Mouse (Mus musculus) c-Kit-positive CD71-positive TER-119-positive erythroid progenitor cells, embryonic 14.5 days (primary cell): Measurements from ENCODE around the gene Gm20388.

ENCODE experiments used
- DNase-seq: peaks from one replicate; pipeline ENCODE4 v3.0.0-alpha.2; 2013; ENCODE audit warnings: low spot score

Gm20388 gene

DNA sequence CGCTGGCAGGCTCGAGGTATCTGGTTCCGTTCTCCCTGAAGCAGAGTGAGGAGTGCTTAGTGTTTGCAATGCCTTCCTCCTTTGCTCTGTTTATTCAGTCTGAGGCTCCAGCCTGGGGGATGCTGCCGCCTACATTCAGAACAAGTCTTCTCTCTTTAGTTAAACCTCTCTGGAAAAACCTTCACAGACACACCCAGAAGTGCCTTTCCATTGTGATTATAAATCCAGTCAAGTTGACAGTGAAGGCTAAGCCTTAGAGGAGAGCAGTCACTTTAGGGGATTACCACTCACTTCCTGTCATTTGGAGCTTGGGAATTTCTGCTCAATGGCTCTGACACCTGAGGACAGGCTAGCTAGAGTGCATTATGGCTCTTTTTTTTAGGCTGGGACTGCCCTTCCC lies 3777.2 kb downstream of the Gm20388 start:
- DNase-seq: no peak

DNA sequence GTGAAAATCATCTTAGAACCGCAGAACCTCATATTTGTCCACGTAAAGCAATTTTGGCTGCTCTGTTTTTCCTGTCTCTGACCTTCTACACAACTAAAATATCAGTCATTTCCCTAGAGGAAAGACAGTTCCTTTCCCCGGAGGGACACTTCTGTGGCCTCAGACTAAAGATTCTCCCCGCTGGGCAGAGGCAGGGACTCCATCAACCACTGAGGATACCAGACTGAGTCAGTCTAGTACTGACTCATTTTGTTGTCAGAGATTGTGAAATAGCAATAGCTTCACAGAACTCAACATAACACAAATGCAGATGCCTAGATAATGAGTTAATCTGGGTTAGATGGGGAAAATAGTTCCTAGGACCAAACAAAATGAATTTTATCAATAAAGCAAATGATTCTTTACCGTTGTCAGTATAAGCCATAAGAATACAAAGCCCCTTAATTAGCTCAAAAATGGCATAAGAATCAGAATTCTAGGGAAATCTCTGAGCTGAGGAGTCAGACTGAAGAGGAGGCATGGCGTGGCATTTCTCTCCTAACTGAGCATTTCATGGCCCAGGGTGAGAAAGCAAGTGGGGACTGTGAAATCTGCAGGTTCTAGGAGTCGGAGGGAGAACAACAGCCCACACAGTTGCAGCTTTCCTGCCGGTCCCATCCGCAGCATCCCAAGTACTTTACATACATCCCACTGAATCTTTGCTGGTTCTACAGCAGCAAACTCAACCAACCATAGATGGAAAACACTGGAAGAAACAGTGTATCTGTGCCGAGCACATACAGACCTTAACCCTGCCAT lies 3781.7 kb downstream of the Gm20388 start:
- no peak for DNase-seq

DNA sequence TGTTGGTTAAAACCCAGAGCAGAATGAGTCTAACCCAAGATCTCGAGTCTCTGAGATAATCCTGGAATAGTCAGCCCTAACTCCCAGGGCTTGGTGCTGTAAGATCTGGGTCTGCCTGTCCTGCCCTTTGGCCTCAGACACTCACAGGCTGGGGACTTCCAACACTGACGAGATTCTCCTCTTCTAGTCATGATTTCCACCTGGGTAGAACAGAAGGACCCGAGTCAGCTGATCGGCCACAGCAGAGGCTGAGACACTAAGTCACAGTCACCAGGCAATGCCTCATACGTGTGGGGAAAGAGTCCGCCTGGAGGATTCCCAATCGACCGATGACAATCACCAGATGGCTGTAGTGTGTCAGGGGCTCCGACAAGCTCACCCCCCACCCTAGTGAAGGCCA lies 3785.5 kb downstream of the Gm20388 start:
- DNase-seq: no peak

DNA sequence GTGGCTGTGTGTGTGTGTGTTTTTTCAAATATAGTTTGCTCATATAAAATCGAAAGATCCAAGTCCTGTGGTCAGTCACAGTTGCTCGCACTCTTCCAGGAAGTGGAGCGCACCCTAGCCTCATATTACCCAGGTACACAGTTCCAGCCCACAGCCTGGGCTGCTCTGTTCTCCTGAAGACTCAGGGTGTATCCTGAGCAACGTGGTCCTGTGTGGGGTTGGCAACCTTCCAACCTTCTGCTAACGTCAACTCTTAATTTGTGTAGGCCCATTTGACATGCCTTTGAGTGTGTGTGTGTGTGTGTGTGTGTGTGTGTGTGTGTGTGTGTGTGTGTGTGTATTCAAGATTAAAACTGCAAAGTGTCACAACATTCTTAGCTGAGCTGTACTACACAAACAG lies 3786.7 kb downstream of the Gm20388 start:
- no peak for DNase-seq

DNA sequence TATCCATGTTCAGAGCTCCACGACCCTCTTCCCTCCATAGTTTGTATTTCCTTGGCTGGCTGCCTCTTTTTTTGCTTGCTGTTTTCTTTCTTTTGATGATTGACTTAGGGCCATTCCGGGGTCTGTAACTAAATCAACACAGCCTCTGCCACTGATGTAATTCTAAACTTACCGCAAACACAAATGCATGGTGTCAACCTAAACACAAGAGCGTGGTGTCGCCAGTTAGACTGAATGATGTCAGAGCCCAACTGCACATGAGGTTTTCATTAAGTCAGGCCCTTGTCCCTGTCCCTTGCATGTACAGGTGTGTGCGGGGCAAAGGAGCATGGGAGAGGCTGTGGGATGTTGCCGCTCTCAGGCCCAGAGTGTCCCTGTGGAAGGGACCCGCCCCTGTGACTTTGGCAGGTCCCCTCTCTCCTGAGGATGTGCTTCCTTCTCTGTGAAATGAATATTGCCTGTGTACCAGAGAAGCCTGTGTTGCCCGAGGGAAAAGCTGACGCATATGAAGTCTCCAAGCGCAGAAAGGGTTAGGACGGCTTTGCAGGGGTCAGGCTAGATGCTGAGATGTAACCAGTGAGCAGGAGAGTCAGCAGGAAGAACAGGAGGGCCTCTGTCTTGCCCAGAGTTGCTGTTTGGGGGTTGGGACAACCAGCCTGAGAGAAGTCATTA lies 3789.9 kb downstream of the Gm20388 start:
- no peak for DNase-seq

DNA sequence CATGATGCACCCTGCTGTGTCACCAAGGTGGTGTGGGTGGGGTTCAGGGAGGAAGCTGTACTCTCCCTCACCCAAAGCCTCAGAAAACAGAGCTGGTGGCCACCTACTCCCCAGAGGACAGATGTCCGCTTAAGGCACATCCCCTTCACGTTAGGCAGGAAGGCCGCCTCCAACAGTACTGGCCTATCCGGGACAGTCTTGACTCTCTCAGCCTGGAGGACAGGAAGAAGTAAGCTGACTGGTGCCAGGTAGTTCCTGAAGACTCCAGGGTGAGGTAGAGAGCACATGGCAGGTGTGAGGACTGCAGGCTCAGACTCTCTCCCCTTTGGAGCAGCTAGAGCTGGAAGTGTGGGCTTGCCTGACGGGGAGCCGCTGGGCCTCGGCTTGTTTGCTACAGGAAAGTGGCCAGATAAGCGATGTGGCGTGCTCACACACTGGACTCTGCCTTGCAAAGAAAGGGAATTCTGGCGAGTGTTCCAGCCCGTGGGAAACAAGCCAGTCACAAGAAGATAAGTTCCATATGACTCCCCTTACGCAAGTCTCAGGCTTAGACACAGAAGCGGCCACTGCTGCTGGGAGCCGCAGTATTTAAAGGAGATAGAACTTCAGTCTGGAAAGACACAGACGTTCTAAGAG lies 3791.4 kb downstream of the Gm20388 start:
- no peak for DNase-seq

DNA sequence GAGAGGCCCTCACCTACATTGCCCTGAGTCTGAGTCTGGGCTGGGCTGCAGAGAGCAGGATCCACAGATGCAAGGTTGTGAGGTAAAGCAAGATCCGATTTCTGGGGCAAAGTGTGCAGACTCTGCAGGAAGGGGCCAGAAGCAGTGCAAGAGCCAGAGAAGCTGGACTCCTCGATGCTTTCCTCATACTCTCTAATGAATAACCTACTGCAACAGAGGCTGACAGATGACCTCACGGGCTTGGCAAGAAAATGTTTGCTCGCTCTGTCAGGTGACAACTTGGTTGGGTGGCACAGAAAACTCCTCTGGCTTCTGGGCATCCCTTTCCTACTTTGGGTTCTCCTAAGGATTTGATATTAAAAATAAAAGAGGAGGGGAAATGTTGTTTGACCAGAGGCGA lies 3794.7 kb downstream of the Gm20388 start:
- no peak for DNase-seq

DNA sequence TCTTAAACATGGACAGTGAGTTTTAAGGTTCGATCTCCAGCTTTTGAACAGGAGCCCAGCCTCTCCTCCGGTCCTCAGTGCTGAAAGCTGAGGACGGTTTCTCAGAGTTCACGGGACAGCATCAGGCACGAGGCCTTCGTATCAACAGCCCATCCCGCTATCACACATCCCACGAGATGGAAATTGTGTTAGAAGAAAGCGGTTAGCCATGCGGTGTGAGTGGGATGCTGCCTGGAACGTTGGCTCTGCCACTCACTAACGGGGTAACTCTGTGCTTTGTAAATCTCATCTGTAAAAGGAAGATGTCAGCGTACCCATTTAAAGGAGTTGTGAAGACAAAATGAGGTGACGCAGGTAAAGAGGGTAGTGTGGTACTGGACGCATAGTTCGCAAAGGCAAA lies 3796.5 kb downstream of the Gm20388 start:
- DNase-seq: no peak

DNA sequence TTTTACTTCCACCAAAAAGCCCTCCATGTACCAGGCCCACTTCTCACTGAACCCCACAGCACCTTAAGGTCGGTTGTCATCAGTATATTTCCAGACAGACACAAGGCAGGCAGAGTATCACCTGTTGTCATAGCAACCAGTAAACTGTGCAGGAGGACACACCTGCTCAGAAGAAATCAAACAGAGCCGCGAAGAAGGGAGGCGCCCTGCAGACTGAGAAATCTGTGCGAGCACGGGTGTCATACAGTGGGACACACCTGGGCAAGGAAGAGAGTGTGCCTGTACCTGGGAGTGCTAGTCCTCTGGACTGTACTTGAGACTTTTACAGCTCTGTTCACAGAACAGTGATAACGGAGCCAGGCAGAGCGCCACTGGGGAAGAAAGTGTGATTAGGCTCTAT lies 3798.1 kb downstream of the Gm20388 start:
- DNase-seq: no peak

DNA sequence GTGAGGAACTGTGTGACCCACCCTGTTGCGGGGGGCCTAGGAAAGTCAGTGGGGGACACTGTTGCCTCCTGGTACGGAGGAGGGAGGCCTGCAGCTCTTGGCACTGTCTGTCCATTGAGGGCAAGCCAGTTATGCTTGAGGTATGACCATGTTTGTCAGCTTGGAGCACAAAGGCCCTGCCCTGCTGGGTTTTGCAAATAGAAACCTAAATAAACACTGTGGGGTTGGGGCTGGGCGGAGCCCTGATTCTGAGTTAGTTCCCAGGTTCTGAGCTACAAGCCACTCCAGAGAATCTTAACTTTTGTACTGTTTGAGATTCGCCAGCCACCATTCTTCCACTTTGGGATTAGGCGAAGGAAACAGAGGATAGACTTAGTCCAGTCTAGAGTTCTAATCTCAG lies 3799.7 kb downstream of the Gm20388 start:
- no peak for DNase-seq

DNA sequence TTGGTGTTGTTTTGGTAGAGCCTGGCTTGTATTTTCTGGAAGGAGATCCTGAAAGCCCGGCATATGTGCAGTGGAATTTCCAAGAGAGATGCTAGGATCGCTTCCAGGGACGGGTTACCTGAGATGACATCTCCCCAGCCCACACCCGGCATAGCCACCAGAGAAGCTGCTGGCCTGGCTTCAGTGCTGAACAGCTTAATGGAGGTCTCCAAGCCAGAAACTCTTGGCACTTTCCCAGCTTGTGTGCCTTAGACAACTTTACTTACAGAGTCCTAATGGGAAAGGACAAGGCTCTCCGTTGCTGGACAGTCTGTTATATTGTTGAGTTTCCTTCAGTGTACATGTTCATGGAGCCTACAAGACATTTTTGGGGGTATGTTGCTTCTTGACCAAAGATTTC lies 3803.8 kb downstream of the Gm20388 start:
- DNase-seq: no peak

DNA sequence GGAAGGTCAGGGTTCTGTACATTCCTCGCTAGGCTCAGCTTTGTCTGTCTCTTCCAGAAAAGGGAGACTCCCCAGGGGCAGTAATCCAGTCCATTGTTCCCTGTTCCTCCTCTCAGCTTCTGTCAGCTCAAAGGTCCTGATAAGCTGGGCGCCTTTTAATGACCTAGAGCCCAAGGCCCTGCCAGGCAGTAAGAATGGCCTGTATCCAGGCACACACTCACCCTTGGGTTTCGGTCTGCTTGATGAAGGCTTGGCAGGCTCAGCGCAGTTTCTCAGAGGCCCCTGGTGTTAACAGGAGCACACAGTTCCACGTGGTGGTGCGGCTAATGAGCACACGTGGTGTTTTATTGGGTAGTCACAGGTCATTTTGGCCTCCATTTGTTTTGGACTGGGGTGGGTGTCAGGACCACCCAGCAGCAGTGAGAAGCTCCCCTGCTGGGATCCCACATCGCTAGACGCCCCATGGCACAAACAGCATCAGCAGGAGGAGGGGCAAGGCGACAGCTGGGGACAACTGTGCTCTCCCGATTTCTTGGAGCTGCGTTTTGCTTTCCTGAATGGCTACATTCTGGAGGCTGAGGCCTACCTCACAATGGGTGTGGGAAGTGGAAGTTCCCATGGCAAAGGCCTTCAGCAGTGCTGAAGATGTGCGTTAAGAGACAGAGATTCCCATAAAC lies 3805.4 kb downstream of the Gm20388 start:
- DNase-seq: no peak

DNA sequence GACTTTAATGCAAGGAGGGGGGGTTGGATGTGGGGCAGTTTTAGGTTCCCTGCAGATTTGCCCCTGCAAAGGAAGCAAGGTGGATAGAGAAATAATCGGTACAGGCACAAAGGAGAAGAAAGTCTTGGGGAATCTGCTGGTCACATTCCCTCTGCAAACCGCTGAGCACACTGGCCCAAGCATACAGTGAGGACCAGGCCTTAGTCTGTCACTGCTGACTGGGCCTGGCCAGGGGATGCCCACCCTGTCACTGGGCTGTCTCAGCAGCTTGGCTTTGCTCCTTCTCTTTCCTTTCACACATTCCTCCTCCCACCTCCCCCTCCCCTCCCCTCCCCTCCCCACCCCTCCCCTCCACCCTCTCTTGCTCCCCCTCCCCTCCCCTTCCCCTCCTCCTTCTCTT lies 3806.5 kb downstream of the Gm20388 start:
- DNase-seq: no peak

DNA sequence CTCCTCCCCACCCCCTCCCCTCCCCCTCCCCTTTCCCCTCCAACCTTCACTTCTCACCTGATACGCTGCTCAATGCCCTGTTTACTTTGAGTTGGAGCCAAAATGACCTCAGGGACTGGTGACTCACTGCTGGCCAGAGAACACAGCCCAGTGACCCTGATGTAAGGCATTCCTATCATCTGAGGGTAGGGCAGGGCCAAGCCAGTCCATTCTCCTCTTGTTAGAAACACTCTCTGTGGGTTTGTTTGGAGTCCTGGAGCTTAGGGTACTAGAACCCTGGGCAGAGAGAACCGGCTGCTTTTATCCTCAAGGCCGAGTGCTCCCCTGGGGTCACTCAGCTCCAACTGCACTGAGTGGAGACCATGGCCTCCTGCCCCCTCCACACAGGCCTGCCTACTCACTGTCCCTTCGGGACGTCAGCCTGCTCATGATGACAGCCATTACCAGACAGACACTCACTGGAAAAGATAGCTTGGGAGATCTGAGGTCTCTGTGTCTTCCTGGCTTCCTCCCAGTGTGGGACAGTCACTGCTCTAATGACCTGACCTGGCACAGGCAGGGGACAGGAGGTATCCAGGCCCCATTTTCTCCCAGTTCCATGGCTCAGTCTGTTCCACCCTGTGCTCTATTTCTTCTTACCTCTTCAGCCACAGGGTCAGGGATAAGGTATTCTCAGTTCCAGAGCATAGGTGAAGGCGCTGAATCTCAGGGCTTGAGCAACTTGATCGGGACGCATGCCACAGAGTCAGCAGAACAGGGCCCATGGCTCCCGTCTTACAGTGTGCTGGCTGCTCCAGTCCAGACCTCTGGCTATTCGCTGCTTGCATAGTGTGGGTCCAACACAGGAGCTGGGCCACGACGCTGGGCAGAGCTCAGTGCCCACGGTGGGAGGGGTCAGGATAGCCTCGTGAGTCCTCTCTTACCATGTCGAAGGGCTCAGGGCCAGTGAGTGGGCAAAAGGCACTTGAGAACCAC lies 3807.2 kb downstream of the Gm20388 start:
- no peak for DNase-seq

DNA sequence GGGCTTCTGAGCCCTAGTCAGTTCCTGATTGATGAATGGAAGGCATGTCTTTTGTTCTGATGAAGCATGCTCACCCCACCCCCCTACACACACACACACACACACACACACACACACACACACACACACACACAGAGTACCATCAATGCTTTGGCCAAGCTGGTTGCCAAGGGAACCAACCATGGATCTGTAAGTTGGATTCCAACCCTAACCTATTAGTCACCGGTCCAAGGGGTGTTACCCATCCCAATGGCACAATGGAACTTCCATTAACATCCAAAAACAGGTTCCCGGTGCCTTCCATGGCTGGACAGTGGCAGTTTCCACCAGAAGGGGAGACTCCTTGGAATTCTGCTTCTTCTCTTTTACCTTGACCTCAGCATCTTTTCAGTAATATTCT lies 3808.1 kb downstream of the Gm20388 start:
- DNase-seq: no peak

DNA sequence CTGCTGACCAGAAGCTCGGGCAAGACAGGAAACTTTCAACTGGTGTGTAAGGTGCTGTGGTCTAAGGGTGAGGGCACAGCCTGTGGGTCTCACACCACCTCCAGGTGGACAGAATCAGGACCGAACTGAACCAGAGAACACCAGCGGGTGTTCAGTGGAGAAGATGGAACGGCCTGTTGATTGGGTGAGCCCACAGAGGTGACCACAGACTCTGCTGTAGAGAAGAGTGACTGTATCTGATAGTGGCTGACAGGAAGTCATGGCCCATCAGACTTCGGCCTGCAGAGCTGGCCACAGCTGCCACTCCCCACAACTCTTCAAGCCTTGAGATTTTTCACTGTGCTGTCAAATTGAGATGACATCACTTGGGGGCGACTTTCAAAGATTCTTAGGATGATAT lies 3808.6 kb downstream of the Gm20388 start:
- no peak for DNase-seq

DNA sequence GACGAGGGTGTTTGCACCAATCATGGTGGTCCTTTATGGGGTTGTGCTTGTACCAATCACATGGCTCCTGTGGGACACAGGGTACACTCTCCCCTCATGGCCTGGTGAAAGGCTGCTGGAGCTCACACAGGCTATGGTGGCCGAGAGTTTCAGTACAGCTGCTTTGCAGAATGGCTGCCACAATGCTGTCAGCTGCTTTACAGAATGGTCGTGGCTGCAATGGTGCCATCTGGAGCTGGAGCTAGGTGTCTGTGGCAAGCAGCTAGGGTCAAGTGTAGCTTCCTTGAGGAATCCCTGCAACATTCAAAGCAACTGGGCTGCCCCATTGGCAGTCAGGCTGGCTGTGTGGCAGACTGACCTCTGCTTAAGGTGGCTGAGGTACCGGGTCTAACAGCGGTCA lies 3809.2 kb downstream of the Gm20388 start:
- no peak for DNase-seq

DNA sequence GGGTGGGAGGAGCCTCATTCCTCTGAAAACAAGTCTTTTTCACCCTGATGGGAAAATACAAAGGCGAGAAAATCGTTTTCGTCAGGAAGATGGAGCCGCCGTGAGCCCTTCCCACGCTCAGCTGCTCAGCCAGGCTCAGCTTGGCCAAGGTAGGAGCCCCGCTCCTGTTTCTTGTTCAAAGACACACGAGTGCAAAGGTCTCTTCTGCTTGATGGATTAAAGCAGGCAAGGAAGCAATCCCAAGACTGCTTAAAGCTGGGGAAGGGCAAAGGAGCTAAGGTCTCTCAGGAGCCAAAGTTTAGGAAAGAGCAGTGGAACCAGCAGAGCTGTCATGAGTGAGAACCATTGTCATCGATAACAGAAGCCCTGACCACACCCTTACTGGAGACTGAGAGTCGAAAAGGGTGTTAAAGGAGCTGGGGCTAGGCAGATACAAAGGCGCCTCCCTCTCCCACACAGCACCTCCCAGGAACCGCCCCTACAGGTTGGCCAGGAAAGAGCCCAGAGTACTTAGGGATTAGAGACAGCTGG lies 3809.9 kb downstream of the Gm20388 start:
- peak; percentile 43 for DNase-seq

DNA sequence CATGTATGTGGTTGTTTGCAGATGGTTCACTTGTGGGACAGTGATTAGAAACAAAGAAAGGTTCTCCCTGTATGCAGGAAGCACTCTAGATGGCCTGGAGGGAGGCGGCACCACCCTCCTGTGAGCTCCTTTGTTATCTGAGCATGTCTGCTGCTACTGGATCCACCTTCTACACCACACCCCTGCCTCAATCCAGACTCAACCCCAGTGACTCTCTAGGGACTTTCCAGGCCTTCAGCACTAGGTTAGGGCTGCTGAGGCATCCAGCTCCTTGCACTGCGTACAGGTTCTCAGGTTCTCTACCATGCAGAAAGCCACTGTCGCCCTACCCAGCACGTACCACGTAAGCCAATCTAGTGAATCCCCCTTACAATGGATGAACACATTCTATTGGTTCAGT lies 3811.6 kb downstream of the Gm20388 start:
- DNase-seq: peak; percentile 42

DNA sequence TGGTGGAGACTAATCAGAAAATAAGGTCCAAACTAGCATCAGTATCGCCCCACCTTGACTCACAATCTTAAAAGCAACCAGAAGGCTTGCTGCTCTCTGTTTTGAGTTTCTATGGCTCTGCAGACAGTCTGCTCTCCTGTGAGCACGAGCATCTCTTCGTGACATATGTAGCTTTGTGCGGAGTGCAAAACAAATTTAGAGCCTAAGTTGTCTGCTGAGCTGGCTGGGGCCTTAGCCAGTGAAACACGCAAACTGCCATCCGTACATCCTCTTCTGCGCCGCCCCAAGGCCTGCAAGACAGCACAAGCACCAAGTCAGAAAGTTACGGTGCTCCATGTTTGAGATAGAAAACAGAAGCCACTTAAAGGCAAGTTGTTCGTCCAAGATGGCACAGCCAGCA lies 3814.1 kb downstream of the Gm20388 start:
- DNase-seq: no peak

DNA sequence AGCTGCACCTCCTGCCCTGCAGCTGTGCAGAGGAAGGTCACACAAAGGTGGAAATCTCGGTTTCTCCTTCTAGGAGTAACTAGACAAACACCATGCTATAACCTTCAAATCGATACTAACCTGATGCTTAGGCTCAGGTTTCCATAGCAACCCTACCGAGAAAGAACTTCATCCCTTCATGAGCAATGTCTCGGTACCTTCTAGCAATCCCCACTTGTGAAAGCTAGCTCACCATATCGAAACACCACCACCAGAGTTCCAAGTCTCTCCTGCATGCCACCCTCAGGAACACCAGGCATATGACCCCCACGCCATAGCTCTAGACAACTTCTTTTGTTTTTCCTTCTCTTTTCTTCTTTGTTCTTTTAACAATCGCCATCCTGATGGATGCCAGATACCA lies 3814.6 kb downstream of the Gm20388 start:
- DNase-seq: no peak
